Mouse (Mus musculus) kidney, adult 10 weeks (tissue): ENCODE results near the gene Gimap7. TPM values are rescaled to one million over a fixed set of nuclear protein-coding genes. Genes with fewer than 3 reads are reported as not detected.

Experiments used
- polyA plus RNA-seq: library from polyadenylated mRNA; stranded (reverse); fragments of 350-450 nt; fragmentation: Illumina TruSeq; extraction: RNeasy Lipid Tissue Mini Kit (QIAGEN cat#74804); gene quantifications from one replicate; pipeline ENCODE4 v1.2.3, GENCODE M21; 2014; ENCODE audit warnings: low read depth, low replicate concordance

Gimap7 gene
- not detected for polyA plus RNA-seq

DNA sequence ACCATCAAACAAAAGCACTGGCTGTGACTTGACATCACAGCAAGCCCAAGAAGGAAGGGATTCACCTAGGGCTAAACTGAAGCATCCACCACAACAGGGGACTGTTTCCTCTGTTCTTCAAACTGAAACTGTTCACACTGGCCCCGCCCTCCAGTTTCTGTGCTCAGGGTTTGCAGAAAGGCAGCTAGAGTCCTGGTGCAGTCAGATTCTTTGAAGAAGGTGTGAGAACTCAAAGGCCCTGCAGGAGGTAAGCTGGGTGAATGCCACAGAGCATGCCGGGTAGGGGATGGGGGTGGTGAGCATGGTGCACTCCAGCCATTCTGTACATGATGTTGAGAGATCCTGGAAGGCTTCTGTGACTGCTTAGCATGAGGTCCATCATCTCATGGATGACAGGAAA lies at the start of gene Gimap7, which contains the start of gene Gm28053:
Gene Gimap7 (plus strand): TSS at position 167 of the 400 bp plus-strand sequence.
Gene Gm28053 (plus strand): TSS at position 153 of the 400 bp plus-strand sequence.

DNA sequence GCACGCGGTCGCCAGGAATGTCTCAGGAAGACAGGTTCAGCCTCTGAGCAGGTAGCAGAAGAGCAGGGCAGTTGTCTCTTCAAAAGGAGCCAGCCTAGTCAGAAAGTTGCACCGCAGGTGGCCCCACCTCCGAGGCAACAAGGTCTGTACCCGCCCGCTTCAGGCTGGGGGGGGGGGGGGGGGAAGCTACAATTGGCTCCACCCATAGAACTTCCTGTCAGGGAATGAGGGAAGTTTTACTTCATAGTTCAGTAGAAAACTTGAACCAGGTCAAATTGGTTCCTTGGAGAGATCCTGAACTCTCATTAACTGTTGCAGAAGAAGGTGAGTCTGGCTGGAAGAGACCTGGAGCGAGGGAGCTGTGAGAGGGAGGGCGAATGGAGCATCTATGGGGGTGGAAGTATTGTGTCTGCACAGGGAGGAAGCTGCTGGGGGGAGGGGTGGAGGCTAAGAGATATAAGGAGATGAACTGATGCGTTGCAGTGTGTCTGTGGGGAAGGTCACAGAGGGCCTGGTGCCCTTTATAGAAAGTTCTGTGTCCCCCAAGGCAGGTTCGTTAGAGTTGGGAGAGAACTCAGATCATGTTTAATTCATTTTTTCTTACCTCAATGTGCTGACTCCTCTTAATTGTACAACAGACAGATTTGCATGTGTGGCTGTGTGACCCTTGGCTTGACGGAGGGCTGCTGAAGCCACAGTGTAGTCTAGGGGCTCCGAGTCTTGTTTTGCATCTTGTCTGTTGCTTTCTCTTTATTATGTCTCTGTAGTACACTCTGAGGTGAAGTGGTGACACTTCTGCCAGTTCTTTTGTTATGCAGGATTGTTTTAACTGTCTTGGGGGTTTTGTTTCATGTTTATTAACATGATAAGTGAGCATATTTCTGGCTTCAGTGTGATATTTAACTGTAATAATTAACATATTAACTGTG lies 42.2 kb upstream of the Gimap7 start, which contains the start of gene Gimap9:
Gene Gimap9 (plus strand): TSS at position 199 of the 929 bp plus-strand sequence.

DNA sequence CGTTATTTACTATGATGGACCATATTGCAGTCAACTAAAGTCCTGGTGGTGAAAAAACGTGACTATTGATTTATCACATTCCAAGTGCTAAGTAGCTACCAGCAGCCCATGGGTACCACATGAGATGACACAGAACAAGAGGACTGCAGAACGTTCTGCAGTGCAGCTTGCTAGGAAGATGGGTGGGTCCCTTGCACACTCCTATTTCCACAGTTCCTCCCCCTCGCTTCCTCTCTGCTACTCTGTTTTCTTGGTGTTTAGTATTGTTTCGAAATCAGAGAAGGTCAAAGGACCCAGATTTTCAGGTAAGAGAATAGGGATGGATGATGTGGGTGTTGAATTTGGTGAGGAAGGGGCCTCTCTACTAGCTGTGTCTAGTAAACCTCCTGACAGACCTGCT lies 34.1 kb upstream of the Gimap7 start, which contains the start of gene Gimap4:
Gene Gimap4 (plus strand): TSS at position 231 of the 400 bp plus-strand sequence.

DNA sequence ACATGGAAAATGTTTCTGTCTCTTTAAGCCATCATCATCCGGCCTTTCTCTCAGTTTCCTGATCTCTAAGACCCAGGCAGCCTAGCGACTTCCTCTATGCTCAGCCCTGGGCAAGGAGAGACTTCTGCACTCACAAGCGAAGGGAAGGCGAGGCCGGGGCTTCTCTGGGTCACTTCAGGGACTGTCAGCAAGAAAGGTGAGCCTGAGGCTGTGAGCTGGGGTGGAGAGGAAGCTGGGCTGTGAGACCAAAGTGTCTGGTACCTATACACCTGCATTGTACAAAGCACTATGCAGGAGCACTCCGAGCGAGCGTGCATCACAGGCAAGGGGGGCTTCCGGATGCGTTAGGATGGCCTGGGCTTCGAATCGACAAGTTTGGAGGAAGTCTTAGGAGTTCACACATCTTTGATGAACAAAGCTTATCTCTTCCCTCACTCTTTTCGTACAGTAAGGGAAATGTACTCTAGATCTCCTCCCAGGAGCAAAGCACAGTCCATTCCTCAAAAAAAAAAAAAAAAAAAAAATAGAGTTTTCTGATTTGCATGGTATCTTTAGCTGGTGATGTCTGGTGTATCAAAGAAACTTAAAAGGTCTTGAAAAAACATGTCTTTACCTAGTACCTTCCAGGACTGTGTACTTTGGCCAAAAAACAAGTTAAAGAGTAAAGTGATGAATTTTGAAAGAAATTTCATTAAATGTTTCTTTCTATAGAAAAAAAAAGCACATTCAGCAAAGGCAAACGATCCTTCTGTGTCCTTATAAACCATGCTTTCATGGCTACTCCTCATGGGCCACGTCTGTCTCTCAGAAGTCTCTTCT lies 20.7 kb downstream of the Gimap7 start, which contains the start of gene Gimap1:
Gene Gimap1 (plus strand): TSS at position 94 of the 819 bp plus-strand sequence.

DNA sequence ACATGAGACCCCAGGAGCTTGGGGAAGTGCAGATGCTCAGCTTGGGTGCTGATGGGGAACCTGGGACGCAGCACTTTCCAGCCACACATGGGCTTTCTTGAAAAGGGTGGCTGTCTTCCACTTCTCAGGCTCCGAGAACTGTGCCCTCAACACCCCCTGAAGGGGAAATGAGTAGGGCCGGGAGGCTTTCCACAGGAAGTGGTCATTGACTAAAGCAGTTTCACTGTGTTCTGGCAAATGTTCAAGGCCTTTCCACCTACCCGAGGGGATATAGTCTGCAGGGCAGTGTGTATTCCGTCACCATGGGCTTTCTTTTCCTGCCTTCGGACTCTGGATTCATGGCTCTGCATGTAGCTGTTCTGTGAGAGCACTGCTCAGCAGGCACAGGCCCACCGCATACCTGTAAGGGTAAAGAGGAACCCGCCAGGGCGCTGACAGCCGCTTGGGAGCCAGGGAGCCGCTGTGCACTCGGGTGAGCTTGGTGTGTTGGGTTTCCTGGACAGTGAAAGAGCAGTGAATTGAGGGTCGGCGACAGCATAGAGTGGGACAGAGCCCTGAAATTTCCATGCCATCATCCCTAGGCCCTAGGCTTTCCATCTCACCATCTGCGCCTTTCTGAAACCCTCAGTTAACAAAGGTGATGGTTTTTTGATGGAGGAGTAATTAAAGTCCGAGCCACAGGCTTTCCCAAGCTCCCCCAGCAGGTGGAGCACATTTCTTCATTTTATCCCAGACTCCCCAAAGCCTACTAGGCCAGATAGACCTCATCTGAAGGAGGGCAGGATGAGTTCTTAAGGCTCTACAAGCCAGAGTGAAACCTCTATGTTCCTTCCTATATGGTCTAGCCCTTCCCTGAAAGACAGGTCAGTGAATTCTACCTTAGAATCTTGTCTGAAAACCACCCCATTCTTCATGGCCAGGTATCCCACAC lies 27.8 kb downstream of the Gimap7 start, which contains the start of gene Gimap5:
Gene Gimap5 (plus strand): TSS at position 239 of the 931 bp plus-strand sequence.

DNA sequence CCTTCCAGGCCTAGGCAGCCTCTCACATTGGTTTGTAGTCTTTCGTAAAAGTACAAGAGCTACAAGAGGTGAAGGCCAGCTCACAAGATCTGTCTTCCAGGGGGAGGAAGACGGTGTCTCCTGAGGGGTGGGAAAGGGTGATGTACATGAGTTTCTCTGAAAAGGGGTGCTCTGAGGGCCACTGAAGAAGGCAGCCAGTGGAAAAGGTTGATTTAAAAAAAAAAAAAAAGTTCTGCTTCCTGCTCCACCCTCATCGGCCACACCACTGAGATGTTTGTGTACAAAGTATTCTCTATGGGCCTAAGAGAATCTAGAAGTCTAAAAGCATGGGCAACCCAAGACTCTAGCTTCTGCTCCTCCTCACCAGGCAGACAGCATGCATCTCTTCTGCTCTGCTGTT lies 52.3 kb downstream of the Gimap7 start, which contains the start of gene Gimap3:
Gene Gimap3 (minus strand): TSS at position 156 of the 400 bp plus-strand sequence.

Other genes starting within 250 kb of the Gimap7 start
- 31.2 TPM for gene Atp6v0e2, start 181.0 kb upstream of the Gimap7 start, polyA plus RNA-seq
- gene Lrrc61, start 163.8 kb upstream of the Gimap7 start, polyA plus RNA-seq = 6.0 TPM
- gene Rarres2, start 145.8 kb upstream of the Gimap7 start, polyA plus RNA-seq = 4.4 TPM
- gene Gm45021, start 129.0 kb upstream of the Gimap7 start, polyA plus RNA-seq = not detected
- 8.8 TPM for gene Repin1, start 124.7 kb upstream of the Gimap7 start, polyA plus RNA-seq
- gene Gm44965, start 124.7 kb upstream of the Gimap7 start, polyA plus RNA-seq = not detected
- 0.32 TPM for gene Zfp775, start 116.6 kb upstream of the Gimap7 start, polyA plus RNA-seq
- gene AI854703, start 91.9 kb upstream of the Gimap7 start, polyA plus RNA-seq = 3.0 TPM
- gene Gimap8, start 71.4 kb upstream of the Gimap7 start, polyA plus RNA-seq = 46.0 TPM
- 44.6 TPM for gene Gimap9, start 42.5 kb upstream of the Gimap7 start, polyA plus RNA-seq
- 123 TPM for gene Gimap4, start 34.1 kb upstream of the Gimap7 start, polyA plus RNA-seq
- 57.0 TPM for gene Gimap6, start 10.4 kb upstream of the Gimap7 start, polyA plus RNA-seq
- not detected for gene Gm28053, start within 50 bp of the Gimap7 start, polyA plus RNA-seq
- gene Gimap1, start 20.4 kb downstream of the Gimap7 start, polyA plus RNA-seq = 2.9 TPM
- 5.1 TPM for gene Gimap5, start 27.6 kb downstream of the Gimap7 start, polyA plus RNA-seq
- gene Gimap3, start 52.2 kb downstream of the Gimap7 start, polyA plus RNA-seq = 1.5 TPM
- gene Tmem176a, start 122.3 kb downstream of the Gimap7 start, polyA plus RNA-seq = 366 TPM
- gene Tmem176b, start 122.9 kb downstream of the Gimap7 start, polyA plus RNA-seq = 106 TPM
- 2.0 TPM for gene Aoc1, start 154.3 kb downstream of the Gimap7 start, polyA plus RNA-seq
- gene 1600015I10Rik, start 211.3 kb downstream of the Gimap7 start, polyA plus RNA-seq = not detected